Mouse (Mus musculus) left cerebral cortex, adult 2 months (tissue): ENCODE data around the gene Gm11756. TPM values are rescaled to one million over a fixed set of nuclear protein-coding genes. Genes with fewer than 3 reads are reported as not detected.
"Not testable (repeated sequence)": the region's sequence is repeated elsewhere in the genome, so short reads cannot be mapped to it uniquely, and the experiment has no call there.

ENCODE experiments used
- DNase-seq, 2 experiments: peaks; one replicate each; pipeline ENCODE4 v3.0.0; 2021 to 2022; ENCODE audit warnings: low spot score in 2 of 2, mixed read lengths in 1 of 2; ENCODE audit errors: extremely low spot score in 1 of 2
- H3K27ac ChIP-seq: fragments of 200-600 bp; 2 replicates; pipeline ENCODE4 v1.8.1; 2022
- H3K4me3 ChIP-seq: fragments of 200-600 bp; 2 replicates; pipeline ENCODE4 v1.8.1; 2022
- CTCF ChIP-seq: fragments of 200-600 bp; IDR thresholded peaks from 2 replicates; pipeline ENCODE4 v1.8.1; 2022; ENCODE audit warnings: antibody characterized with exemption, mild to moderate bottlenecking, moderate library complexity
- intact Hi-C: fragments of 180-260 bp; cut with DNase I; formaldehyde crosslinking; loops from one replicate; pipeline ENCODE4 v1.15.1; 2025
- long read RNA-seq, 2 experiments: library from polyadenylated mRNA; stranded (forward); transcript quantifications; one replicate each; pipeline ENCODE4 v2.0.0; 2021; ENCODE audit warnings: borderline mapping rate in 2 of 2
- total RNA-seq, 2 experiments: library from RNA; stranded (reverse); gene quantifications; 2 replicates each; pipeline ENCODE4 v1.2.3; 2021

The Gm11756 gene
- total RNA-seq = not detected
- long read RNA-seq, experiment 1 = 0 reads
- long read RNA-seq, experiment 2 = 0 reads

GRCm38 (mm10) chr4:73920660-73921059 lies at the start of gene Gm11756:
Gene Gm11756, minus strand, starts transcription at chr4:73920760.
- DNase-seq, H3K27ac ChIP-seq, intact Hi-C loops, H3K4me3 ChIP-seq: not testable (repeated sequence)

GRCm38 (mm10) chr4:73950375-73950896 lies 29.9 kb upstream of the Gm11756 start, which contains the start of gene 2310002L09Rik:
Gene 2310002L09Rik, minus strand, starts transcription at chr4:73950846.
- DNase-seq = no peak
- Histone ChIP-seq H3K4me3 (no peak within 1 kb of the TSS), H3K27ac (no peak within 1 kb of the TSS)
- TF ChIP-seq CTCF = no peak
- intact Hi-C loops = no loop called here

- DNase-seq, H3K4me3 ChIP-seq, H3K27ac ChIP-seq, intact Hi-C loops: not testable (repeated sequence)
These were observed 14.7 kb downstream of the Gm11756 start, which contains the start of gene Gm13871 for GRCm38 (mm10) chr4:73905853-73906252. Gene Gm13871, minus strand, starts transcription at chr4:73905953.

- intact Hi-C loops, H3K4me3 ChIP-seq, DNase-seq, H3K27ac ChIP-seq: not testable (repeated sequence)
These were observed 29.5 kb downstream of the Gm11756 start, which contains the start of gene Gm11757 for GRCm38 (mm10) chr4:73891012-73891411. Gene Gm11757, minus strand, starts transcription at chr4:73891112.

GRCm38 (mm10) chr4:73876166-73876565 lies 44.4 kb downstream of the Gm11756 start, which contains the start of gene Gm11758:
Gene Gm11758, minus strand, starts transcription at chr4:73876266.
- intact Hi-C loops, DNase-seq, H3K4me3 ChIP-seq, H3K27ac ChIP-seq: not testable (repeated sequence)

Other genes starting within 250 kb of the Gm11756 start
- not detected for gene Gm428, start 237.2 kb downstream of the Gm11756 start, total RNA-seq
- under 1 TPM in 1 of 2 experiments, not detected in 1; 0.11 TPM for gene Rasef, start 129.8 kb downstream of the Gm11756 start, total RNA-seq
- gene Gm11758, start 44.5 kb downstream of the Gm11756 start, total RNA-seq = not detected
- gene Gm11757, start 29.6 kb downstream of the Gm11756 start, total RNA-seq = not detected
- gene Gm13871, start 14.8 kb downstream of the Gm11756 start, total RNA-seq = not detected
- gene 2310002L09Rik, start 30.1 kb upstream of the Gm11756 start, total RNA-seq = not detected
- gene Frmd3, start 92.7 kb upstream of the Gm11756 start, total RNA-seq = 1 to 10 TPM; 6.5 to 6.8 TPM